Mouse (Mus musculus): ENCODE measurements around the gene Iqsec3.
"Not testable (repeated sequence)": the region's sequence is repeated elsewhere in the genome, so short reads cannot be mapped to it uniquely, and the experiment has no call there.

Iqsec3 gene

GRCm38 (mm10) chr6:121366537-121366936 is 106.9 kb downstream of the Iqsec3 start:
- not testable (repeated sequence) for DNase-seq (ENCODE audit: low spot score)

- no peak for DNase-seq (ENCODE audit: low spot score)
Observed at GRCm38 (mm10) chr6:121363956-121364355, 109.5 kb downstream of the Iqsec3 start.

- no peak for DNase-seq (ENCODE audit: low spot score)
Observed at GRCm38 (mm10) chr6:121363061-121363460, 110.4 kb downstream of the Iqsec3 start.

DNA sequence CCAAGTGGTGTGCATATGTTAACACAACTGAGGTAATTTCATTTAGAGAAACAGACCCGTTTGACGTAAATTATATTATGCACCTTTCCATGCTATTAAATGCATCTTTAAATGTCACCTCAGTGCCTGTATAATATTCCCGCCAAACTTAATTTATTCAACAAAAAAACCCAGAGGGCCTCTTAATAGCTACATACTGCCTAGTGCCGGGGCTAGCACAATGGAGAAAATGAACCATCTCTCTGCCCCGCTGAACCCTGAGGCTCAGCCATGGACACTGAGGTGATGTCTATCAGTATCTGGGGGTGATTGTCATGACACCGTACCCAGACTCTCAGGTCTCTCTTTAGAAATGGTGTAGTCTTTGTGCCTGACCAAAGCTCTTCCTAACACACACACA is 116.2 kb downstream of the Iqsec3 start:
- no peak for DNase-seq (ENCODE audit: low spot score)

DNA sequence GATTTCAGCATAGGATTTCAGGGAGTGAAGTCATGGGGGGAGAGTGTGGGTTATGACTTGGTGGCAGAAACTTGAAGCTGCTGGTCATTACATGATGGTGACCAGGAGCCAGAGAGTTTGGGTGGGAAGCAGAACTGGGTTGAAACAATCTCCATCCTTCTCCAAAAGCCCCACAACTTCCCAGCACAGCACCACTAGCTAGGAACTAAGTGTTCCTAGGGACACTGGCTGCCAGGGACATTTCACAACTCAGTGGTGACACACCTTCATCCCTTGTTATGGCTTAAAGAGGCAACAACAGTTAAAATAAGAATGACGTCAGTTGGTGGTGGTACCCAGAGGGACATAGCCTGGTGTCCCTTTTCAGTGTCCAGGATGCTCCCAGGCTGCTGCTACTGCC is 117.4 kb downstream of the Iqsec3 start:
- DNase-seq (ENCODE audit: low spot score) = no peak

DNA sequence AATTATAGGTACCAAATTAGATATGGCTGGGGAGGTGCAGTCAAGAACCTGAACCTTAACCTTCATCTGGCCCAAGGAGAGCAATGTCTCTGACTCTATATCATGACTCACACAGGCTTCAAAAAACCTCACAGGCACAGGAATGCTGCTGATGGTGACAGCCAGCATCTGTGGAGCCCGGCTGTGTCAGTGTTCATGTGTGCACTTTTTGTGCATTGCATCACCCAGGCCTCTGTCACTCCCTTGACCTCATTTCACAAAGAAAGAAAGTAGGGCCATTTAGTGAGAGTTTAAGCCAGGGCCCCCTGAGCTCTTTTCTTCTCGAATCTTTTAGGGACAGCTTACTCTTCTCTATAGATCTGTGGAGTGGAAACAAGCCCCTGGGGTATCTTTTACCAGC is 121.2 kb downstream of the Iqsec3 start:
- DNase-seq (ENCODE audit: low spot score) = no peak

GRCm38 (mm10) chr6:121346428-121346827 is 127.0 kb downstream of the Iqsec3 start:
- no peak for DNase-seq (ENCODE audit: low spot score)

- DNase-seq (ENCODE audit: low spot score) = no peak
Observed at GRCm38 (mm10) chr6:121344329-121344728, 129.1 kb downstream of the Iqsec3 start.

DNA sequence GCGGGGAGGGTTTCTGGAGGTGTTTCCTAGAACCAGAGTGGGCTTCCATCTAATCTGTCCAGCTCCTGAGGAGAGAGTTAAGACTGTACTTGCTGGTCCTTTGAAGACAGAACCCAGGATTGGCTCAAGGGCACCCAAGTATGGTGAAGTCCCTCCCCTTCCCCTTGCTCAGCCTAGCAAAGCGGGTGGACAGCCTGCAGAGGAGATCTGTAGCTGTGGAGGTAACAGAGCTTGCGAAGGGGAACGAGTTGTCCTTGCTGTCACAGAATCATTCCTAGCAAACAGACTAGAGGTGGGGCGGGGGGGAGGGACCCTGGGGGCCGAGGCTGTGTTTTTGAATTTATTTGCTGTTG is 129.7 kb downstream of the Iqsec3 start:
- no peak for DNase-seq (ENCODE audit: low spot score)

DNA sequence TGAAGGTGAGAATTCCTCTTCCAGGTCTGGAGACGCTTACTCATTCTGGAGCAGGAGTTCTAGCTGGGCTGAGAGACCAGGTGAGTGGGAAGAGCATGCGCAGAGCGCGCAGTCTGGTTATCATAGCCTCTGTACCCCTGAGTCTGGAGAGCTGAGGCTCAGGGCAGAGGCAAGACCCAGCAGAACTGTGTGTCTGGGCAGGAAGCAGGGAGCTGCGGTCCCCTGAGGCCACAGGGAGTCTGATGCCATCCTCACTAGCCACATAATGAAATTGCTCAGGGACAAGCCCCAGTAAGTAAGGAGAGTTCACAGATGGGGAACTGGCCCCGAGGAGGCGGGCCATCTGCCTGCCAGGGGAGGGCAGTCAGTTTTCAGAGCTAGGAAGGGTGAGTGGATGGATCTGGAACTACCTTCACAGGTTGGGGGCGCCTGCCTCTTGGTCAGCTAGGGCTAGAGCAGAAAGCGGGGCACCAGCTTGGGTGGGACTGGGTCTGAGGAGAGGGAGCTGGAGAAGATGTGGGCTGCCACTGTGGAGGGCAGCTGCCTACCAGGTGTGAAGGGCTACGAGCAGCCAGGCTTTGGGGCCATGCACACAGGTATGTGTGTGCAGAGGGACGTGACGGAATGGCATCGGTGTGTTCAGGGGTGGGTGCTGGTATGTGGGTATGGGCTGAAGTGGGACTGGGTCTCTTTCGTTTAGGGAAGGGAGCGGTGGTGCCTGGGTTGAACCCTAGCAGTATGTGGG is 130.3 kb downstream of the Iqsec3 start, which contains the start of gene Slc6a12:
TSS of gene Slc6a12 (plus strand) at position 51 of the 745 bp plus-strand sequence.
- DNase-seq (ENCODE audit: low spot score) = no peak

DNA sequence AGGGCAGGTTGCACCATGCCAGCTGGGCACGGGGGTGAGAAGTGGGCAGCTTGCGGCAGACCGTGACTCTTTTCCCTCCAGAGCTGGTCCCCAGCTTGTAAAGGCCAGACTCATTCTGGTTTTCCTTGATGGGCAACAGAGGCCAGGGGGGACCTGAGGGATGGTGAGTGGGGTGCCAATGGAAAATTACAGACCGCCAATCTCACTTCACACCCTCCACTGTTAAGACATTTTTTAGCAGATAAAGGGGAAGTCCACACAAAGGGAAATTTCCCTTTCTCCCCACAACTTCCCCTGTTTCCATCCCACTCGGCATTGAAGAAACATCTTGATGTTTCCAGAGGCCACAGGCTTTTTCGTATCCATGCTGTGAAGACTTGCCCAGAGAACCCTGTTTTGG is 131.8 kb downstream of the Iqsec3 start:
- no peak for DNase-seq (ENCODE audit: low spot score)

GRCm38 (mm10) chr6:121338519-121338896 is 135.0 kb downstream of the Iqsec3 start:
- DNase-seq (ENCODE audit: low spot score) = no peak

DNA sequence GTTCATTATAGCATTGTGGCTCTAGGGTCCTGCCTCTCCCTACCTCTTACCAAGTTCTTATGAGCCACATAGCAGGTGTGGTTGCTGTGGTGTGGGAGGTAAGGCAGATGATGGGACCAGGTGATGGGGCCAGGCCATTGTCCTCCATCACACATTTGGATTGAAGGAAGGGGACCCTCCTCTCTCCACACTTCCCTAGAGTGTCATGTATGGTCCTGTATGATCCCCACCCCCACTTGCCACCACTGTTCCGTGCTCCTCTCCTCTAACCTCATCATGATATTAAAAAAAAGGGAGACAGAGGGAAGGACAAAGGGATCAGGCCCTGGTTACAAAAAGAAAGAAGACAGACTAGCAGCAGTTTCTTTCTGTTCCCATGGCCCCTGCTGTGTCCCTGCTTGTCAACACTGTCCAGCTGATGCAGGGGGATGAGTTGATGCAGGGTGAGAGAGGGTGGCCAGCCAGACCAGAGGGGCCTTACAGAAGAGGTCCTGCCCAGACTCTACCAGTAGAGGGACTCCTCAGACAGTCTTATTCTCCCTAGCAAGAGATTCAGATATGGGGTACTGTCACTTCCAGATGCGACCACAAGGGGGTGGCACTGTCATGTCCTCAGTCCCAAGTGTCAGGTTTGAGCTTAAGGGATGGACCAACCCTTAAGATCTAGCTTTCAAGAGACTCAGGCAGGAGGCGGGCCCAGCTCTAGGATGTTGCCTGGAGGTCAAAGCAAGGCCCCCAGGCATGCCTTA is 135.5 kb downstream of the Iqsec3 start:
- peak; percentile 83 for DNase-seq (ENCODE audit: low spot score)

DNA sequence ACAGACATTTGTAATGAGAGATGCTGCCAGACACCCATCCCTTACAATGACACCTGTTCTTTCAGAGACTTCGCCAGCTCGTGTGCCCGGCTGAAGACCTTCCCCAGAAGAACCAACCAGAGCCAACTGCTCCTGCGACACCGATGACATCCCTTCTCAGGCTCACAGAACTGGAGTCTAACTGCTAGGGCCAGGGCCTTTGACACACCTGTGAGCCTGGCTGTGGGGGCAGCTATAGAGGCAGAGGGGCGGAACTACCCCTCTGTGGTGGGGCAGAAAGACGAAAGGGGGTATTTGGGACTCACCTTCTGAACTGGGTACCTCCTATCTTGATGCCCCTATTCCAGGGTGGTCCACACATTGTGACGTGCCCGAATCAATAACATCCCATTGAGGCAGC is 136.2 kb downstream of the Iqsec3 start:
- DNase-seq (ENCODE audit: low spot score) = no peak

- no peak for DNase-seq (ENCODE audit: low spot score)
Observed at GRCm38 (mm10) chr6:121336558-121336957, 136.9 kb downstream of the Iqsec3 start.

GRCm38 (mm10) chr6:121335841-121336240 is 137.6 kb downstream of the Iqsec3 start:
- DNase-seq (ENCODE audit: low spot score) = no peak

GRCm38 (mm10) chr6:121329848-121330508 is 143.5 kb downstream of the Iqsec3 start:
- DNase-seq (ENCODE audit: low spot score) = no peak

GRCm38 (mm10) chr6:121328417-121328884 is 145.0 kb downstream of the Iqsec3 start:
- no peak for DNase-seq (ENCODE audit: low spot score)

DNA sequence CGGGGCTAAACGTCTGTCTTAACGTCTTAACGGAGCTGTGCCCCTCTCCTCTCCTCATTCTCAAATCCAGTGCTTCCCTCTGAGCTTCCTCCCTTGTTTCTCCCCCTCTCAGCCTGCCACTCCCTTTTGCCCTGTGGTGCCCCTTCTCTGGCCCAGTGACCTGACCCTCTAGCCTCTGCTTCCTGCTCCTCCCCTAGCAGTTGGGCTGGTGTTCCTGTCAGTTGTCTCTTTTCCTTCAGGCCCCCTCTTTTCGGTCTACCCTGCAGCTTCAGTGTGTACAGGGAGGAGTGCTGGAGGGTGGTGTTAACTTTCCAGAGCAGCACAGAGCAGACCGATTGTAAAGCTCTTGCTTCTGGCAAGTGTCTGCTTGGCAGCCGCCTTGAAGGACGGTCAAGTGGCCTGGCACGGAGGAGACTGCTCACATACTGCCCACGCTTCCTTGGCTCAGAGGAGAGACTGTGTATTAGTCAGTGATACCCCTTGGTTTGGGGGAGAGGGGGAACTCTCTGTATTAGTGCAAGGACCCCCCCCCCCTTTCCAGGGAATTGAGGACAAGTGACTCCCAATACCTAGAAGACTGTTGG is 146.9 kb downstream of the Iqsec3 start:
- no peak for DNase-seq (ENCODE audit: low spot score)

DNA sequence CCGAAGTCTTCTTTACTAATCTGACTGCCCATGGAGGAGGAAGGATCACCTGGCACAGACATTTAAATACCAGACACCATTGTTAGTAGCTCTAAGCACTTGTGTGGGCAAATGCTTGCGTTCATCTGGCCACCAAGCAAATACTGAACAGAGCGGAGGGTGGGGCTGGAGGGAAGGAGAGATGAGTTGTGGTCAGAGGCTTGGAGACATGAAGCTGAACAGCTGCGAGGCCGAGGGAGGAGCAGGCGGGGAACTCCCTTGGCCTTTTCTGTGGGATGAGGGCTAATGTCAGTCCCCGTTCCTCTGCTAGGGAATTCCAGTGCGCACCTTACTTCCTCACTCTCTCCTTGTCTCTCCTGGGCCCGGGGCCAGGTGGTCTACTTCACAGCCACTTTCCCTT is 147.7 kb downstream of the Iqsec3 start:
- DNase-seq (ENCODE audit: low spot score) = no peak

DNA sequence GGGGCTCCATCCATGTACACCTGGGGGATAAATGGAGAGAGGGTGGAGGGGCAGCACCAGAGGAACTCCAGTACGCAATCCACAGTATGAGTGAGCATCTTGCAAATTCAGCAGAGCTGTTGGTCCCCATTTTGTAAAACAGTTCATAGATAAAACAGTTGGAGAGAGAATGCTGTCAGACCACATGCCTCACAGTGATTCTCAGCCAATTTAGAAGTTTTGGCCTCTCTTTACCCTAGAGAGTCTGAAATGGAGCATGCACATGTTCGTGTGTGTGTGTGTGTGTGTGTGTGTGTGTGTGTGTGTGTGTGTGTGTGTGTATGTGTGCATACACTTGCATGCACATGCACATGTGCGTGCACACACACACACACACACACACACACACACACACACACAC is 148.2 kb downstream of the Iqsec3 start:
- no peak for DNase-seq (ENCODE audit: low spot score)

Measured in layer of hippocampus, adult 9-10 months (tissue).